Mouse (Mus musculus) midbrain, embryonic 13.5 days (tissue): ENCODE data around the gene Smoc2. TPM values are rescaled to one million over a fixed set of nuclear protein-coding genes. Genes with fewer than 3 reads are reported as not detected.

ENCODE experiments used
- ATAC-seq: fragments of 200-750 bp; cut with Nextera tagmentation; 2 replicates; pipeline ENCODE4 v1.8.0; 2017; ENCODE audit warnings: mild to moderate bottlenecking, moderate TSS enrichment, moderate library complexity
- H3K27ac ChIP-seq: fragments of 300-500 bp; sonication (generic); 2 replicates; pipeline ENCODE4 v1.5.1; 2015; ENCODE audit warnings: inconsistent platforms, mild to moderate bottlenecking, moderate library complexity
- H3K27me3 ChIP-seq: fragments of 300-500 bp; sonication (generic); 2 replicates; pipeline ENCODE4 v1.6.1; 2015; ENCODE audit warnings: mild to moderate bottlenecking, inconsistent platforms
- H3K36me3 ChIP-seq: fragments of 300-500 bp; sonication (generic); 2 replicates; pipeline ENCODE4 v1.6.1; 2015; ENCODE audit warnings: mild to moderate bottlenecking, inconsistent platforms
- H3K4me1 ChIP-seq: fragments of 300-500 bp; sonication (generic); replicated peaks from 2 replicates; pipeline ENCODE4 v1.6.1; 2015; ENCODE audit warnings: inconsistent platforms
- H3K4me2 ChIP-seq: fragments of 300-500 bp; sonication (generic); replicated peaks from 2 replicates; pipeline ENCODE4 v1.6.1; 2015; ENCODE audit warnings: moderate library complexity, mild to moderate bottlenecking, inconsistent platforms
- H3K4me3 ChIP-seq: fragments of 300-500 bp; sonication (generic); replicated peaks from 2 replicates; pipeline ENCODE4 v1.5.1; 2015; ENCODE audit warnings: mild to moderate bottlenecking, inconsistent platforms
- H3K9ac ChIP-seq: fragments of 300-500 bp; sonication (generic); replicated peaks from 2 replicates; pipeline ENCODE4 v1.6.1; 2015; ENCODE audit warnings: mild to moderate bottlenecking, inconsistent platforms
- H3K9me3 ChIP-seq: fragments of 300-500 bp; sonication (generic); 2 replicates; pipeline ENCODE4 v1.6.1; 2016; ENCODE audit warnings: mild to moderate bottlenecking, inconsistent platforms
- WGBS: fragments of 180-500 bp; shearing (Covaris S2); methylation state at CpG from one replicate; pipeline ENCODE4 v1.1.7; 2015; 5-methylcytosine and 5-hydroxymethylcytosine counted together
- polyA plus RNA-seq: library from polyadenylated mRNA; unstranded; fragments of >200 nt; fragmentation: Nextera tagmentation; extraction: Ambion mirVana; gene quantifications from 2 replicates; pipeline ENCODE4 v1.2.1, GENCODE M21; 2015

Gene Smoc2
- polyA plus RNA-seq, 1 experiment from 2014 or later, result 1.6 TPM

- Histone ChIP-seq H3K9ac (no peak overlapping the region), H3K4me1 (0 out of 2 replicates have a peak, but pooled peaks cover 2% of the 10 kb centered on the region), H3K36me3 (no peaks in the 10 kb centered on the region), H3K27ac (no peak overlapping the region), H3K4me3 (no peak overlapping the region), H3K9me3 (no peaks in the 10 kb centered on the region), H3K4me2 (no peak overlapping the region), H3K27me3 (no peaks in the 10 kb centered on the region)
- 52% methylated on average over 7 of the region's 7 CpGs for WGBS
- no peak for ATAC-seq
Observed at GRCm38 (mm10) chr17:14326156-14326555, 46.9 kb downstream of the Smoc2 start.

GRCm38 (mm10) chr17:14328037-14328436, 48.7 kb downstream of the Smoc2 start:
- 56% methylated on average over 9 of the region's 9 CpGs for WGBS
- H3K9ac ChIP-seq, result no peak overlapping the region

GRCm38 (mm10) chr17:14330498-14330897, 51.2 kb downstream of the Smoc2 start:
- 96% methylated on average over 7 of the region's 7 CpGs for WGBS
- no peak overlapping the region for H3K27ac ChIP-seq
- H3K4me2 ChIP-seq, result no peak overlapping the region
- 0 out of 2 replicates have a peak, but pooled peaks cover 2% of the 10 kb centered on the region for H3K4me1 ChIP-seq
- H3K9ac ChIP-seq, result no peak overlapping the region
- no peaks in the 10 kb centered on the region for H3K9me3 ChIP-seq
- H3K36me3 ChIP-seq, result no peaks in the 10 kb centered on the region
- no peaks in the 10 kb centered on the region for H3K27me3 ChIP-seq
- ATAC-seq, result no peak
- no peak overlapping the region for H3K4me3 ChIP-seq

More at GRCm38 (mm10) chr17:14328037-14328436, 48.7 kb downstream of the Smoc2 start:
- H3K36me3 ChIP-seq, result no peaks in the 10 kb centered on the region
- no peak overlapping the region for H3K27ac ChIP-seq
- H3K4me1 ChIP-seq, result 0 out of 2 replicates have a peak, but pooled peaks cover 2% of the 10 kb centered on the region
- no peaks in the 10 kb centered on the region for H3K27me3 ChIP-seq
- H3K4me2 ChIP-seq, result no peak overlapping the region
- no peak overlapping the region for H3K4me3 ChIP-seq
- ATAC-seq, result 0 out of 2 replicates have a peak, but pooled peaks have one; percentile 63
- no peaks in the 10 kb centered on the region for H3K9me3 ChIP-seq

- 25% methylated on average over 5 of the region's 5 CpGs for WGBS
- peaks cover 3% of the 10 kb centered on the region; the same call in 1 of the 2 replicates for H3K4me1 ChIP-seq
- no peaks in the 10 kb centered on the region for H3K36me3 ChIP-seq
- no peak overlapping the region for H3K9ac ChIP-seq
- no peak overlapping the region for H3K4me3 ChIP-seq
- no peak overlapping the region for H3K4me2 ChIP-seq
- H3K27ac ChIP-seq, result no peak overlapping the region
- 0 out of 2 replicates have a peak, but pooled peaks have one; percentile 55 for ATAC-seq
- H3K9me3 ChIP-seq, result no peaks in the 10 kb centered on the region
- no peaks in the 10 kb centered on the region for H3K27me3 ChIP-seq
Observed at GRCm38 (mm10) chr17:14339932-14340557, 60.7 kb downstream of the Smoc2 start.

- Histone ChIP-seq H3K27me3 (no peaks in the 10 kb centered on the region), H3K4me3 (no peak overlapping the region), H3K4me1 (peaks cover 3% of the 10 kb centered on the region; the same call in 1 of the 2 replicates), H3K4me2 (no peak overlapping the region), H3K9ac (no peak overlapping the region), H3K27ac (no peak overlapping the region), H3K9me3 (no peaks in the 10 kb centered on the region), H3K36me3 (no peaks in the 10 kb centered on the region)
- no peak for ATAC-seq
- 78% methylated on average over 2 of the region's 2 CpGs for WGBS
Observed at GRCm38 (mm10) chr17:14340736-14341135, 61.4 kb downstream of the Smoc2 start.

- Histone ChIP-seq H3K27ac (no peak overlapping the region), H3K9me3 (no peaks in the 10 kb centered on the region), H3K27me3 (no peaks in the 10 kb centered on the region), H3K4me2 (no peak overlapping the region), H3K9ac (no peak overlapping the region), H3K36me3 (no peaks in the 10 kb centered on the region), H3K4me1 (peaks cover 3% of the 10 kb centered on the region; the same call in 1 of the 2 replicates), H3K4me3 (no peak overlapping the region)
- ATAC-seq, result no peak
- 48% methylated on average over 8 of the region's 8 CpGs for WGBS
Observed at GRCm38 (mm10) chr17:14342511-14342910, 63.2 kb downstream of the Smoc2 start.

GRCm38 (mm10) chr17:14343442-14343841, 64.1 kb downstream of the Smoc2 start:
- Histone ChIP-seq H3K27me3 (no peaks in the 10 kb centered on the region), H3K36me3 (no peaks in the 10 kb centered on the region), H3K9me3 (no peaks in the 10 kb centered on the region), H3K27ac (no peak overlapping the region), H3K4me2 (no peak overlapping the region), H3K4me3 (no peak overlapping the region), H3K4me1 (peaks cover 3% of the 10 kb centered on the region; the same call in 1 of the 2 replicates), H3K9ac (no peak overlapping the region)
- WGBS, result 93% methylated on average over 12 of the region's 12 CpGs
- ATAC-seq, result no peak

- Histone ChIP-seq H3K27ac (no peak overlapping the region), H3K36me3 (no peaks in the 10 kb centered on the region), H3K9me3 (no peaks in the 10 kb centered on the region), H3K4me1 (no peaks in the 10 kb centered on the region; the same call in 1 of the 2 replicates), H3K9ac (no peak overlapping the region), H3K4me2 (no peak overlapping the region), H3K27me3 (no peaks in the 10 kb centered on the region), H3K4me3 (no peak overlapping the region)
- WGBS, result 76% methylated on average over 4 of the region's 4 CpGs
- ATAC-seq, result no peak
Observed at GRCm38 (mm10) chr17:14345556-14345955, 66.2 kb downstream of the Smoc2 start.

- Histone ChIP-seq H3K4me1 (no peaks in the 10 kb centered on the region; the same call in 1 of the 2 replicates), H3K9ac (no peak overlapping the region), H3K4me2 (no peak overlapping the region), H3K36me3 (no peaks in the 10 kb centered on the region), H3K9me3 (no peaks in the 10 kb centered on the region), H3K4me3 (no peak overlapping the region), H3K27me3 (no peaks in the 10 kb centered on the region), H3K27ac (no peak overlapping the region)
- 84% methylated on average over 3 of the region's 3 CpGs for WGBS
- ATAC-seq, result no peak
Observed at GRCm38 (mm10) chr17:14346891-14347290, 67.6 kb downstream of the Smoc2 start.

- Histone ChIP-seq H3K36me3 (no peaks in the 10 kb centered on the region), H3K27me3 (no peaks in the 10 kb centered on the region), H3K9ac (no peak overlapping the region), H3K4me2 (no peak overlapping the region), H3K27ac (no peak overlapping the region), H3K4me1 (no peaks in the 10 kb centered on the region), H3K4me3 (no peak overlapping the region), H3K9me3 (no peaks in the 10 kb centered on the region)
- 87% methylated on average over 6 of the region's 6 CpGs for WGBS
- no peak for ATAC-seq
Observed at GRCm38 (mm10) chr17:14349086-14349814, 69.9 kb downstream of the Smoc2 start.

GRCm38 (mm10) chr17:14353219-14354079, 74.1 kb downstream of the Smoc2 start:
- WGBS, result 87% methylated on average over 10 of the region's 10 CpGs
- Histone ChIP-seq H3K4me2 (no peak overlapping the region), H3K27ac (no peak overlapping the region), H3K4me3 (no peak overlapping the region), H3K9me3 (no peaks in the 10 kb centered on the region), H3K36me3 (no peaks in the 10 kb centered on the region), H3K9ac (no peak overlapping the region), H3K27me3 (no peaks in the 10 kb centered on the region), H3K4me1 (no peaks in the 10 kb centered on the region)
- no peak for ATAC-seq

GRCm38 (mm10) chr17:14361511-14361910, 82.2 kb downstream of the Smoc2 start:
- H3K4me3 ChIP-seq, result no peak overlapping the region
- no peak overlapping the region for H3K27ac ChIP-seq
- H3K9ac ChIP-seq, result no peak overlapping the region
- no peaks in the 10 kb centered on the region for H3K9me3 ChIP-seq
- no peaks in the 10 kb centered on the region for H3K36me3 ChIP-seq
- H3K4me1 ChIP-seq, result no peaks in the 10 kb centered on the region
- 100% methylated on average over 1 of the region's 1 CpGs for WGBS
- H3K27me3 ChIP-seq, result no peaks in the 10 kb centered on the region
- H3K4me2 ChIP-seq, result no peak overlapping the region
- ATAC-seq, result no peak
